Mouse (Mus musculus) heart, embryonic 15.5 days (tissue): ENCODE measurements around the gene Szrd1. TPM values are rescaled to one million over a fixed set of nuclear protein-coding genes. Genes with fewer than 3 reads are reported as not detected.

Experiments used
- ATAC-seq: fragments of 200-750 bp; cut with Nextera tagmentation; replicated peaks from 2 replicates; pipeline ENCODE4 v1.8.0; 2017; ENCODE audit warnings: low read depth, moderate TSS enrichment; ENCODE audit not compliant: insufficient number of reproducible peaks, insufficient read depth, low FRiP score
- H3K27ac ChIP-seq: fragments of 300-500 bp; sonication (generic); 2 replicates; pipeline ENCODE4 v1.5.1; 2015; ENCODE audit warnings: mild to moderate bottlenecking, inconsistent platforms
- H3K27me3 ChIP-seq: fragments of 300-500 bp; sonication (generic); 2 replicates; pipeline ENCODE4 v1.6.1; 2015; ENCODE audit warnings: inconsistent platforms
- H3K36me3 ChIP-seq: fragments of 300-500 bp; sonication (generic); 2 replicates; pipeline ENCODE4 v1.6.1; 2015; ENCODE audit warnings: mild to moderate bottlenecking, inconsistent platforms
- H3K4me1 ChIP-seq: fragments of 300-500 bp; sonication (generic); replicated peaks from 2 replicates; pipeline ENCODE4 v1.6.1; 2015; ENCODE audit warnings: inconsistent platforms
- H3K4me2 ChIP-seq: fragments of 300-500 bp; sonication (generic); 2 replicates; pipeline ENCODE4 v1.6.1; 2015; ENCODE audit warnings: inconsistent platforms, mild to moderate bottlenecking, moderate library complexity
- H3K4me3 ChIP-seq: fragments of 300-500 bp; sonication (generic); 2 replicates; pipeline ENCODE4 v1.5.1; 2015; ENCODE audit warnings: mild to moderate bottlenecking, inconsistent platforms
- H3K9ac ChIP-seq: fragments of 300-500 bp; sonication (generic); 2 replicates; pipeline ENCODE4 v1.6.1; 2015; ENCODE audit warnings: mild to moderate bottlenecking, inconsistent platforms
- H3K9me3 ChIP-seq: fragments of 300-500 bp; sonication (generic); replicated peaks from 2 replicates; pipeline ENCODE4 v1.6.1; 2016; ENCODE audit warnings: inconsistent platforms
- WGBS: fragments of 180-500 bp; shearing (Covaris S2); methylation state at CpG from one replicate; pipeline ENCODE4 v1.1.7; 2015; ENCODE audit warnings: mixed read lengths; 5-methylcytosine and 5-hydroxymethylcytosine counted together
- polyA plus RNA-seq: library from polyadenylated mRNA; unstranded; fragments of >200 nt; fragmentation: Nextera tagmentation; extraction: Ambion mirVana; gene quantifications from 2 replicates; pipeline ENCODE4 v1.2.1, GENCODE M21; 2015

Szrd1 gene
- polyA plus RNA-seq, 1 experiment from 2014 or later = 30.1 TPM

GRCm38 (mm10) chr4:141108196-141108732 is 31.3 kb downstream of the Szrd1 start:
- peak; percentile 41; the same call in 1 of the 2 replicates for ATAC-seq
- Histone ChIP-seq H3K27me3 (no peaks in the 10 kb centered on the region), H3K9ac (no peak overlapping the region), H3K36me3 (peaks cover 14% of the 10 kb centered on the region), H3K27ac (0 out of 2 replicates have a peak overlapping the region, but pooled peaks have one; percentile 24), H3K4me1 (peaks cover 9% of the 10 kb centered on the region; the same call in 1 of the 2 replicates), H3K9me3 (no peaks in the 10 kb centered on the region), H3K4me2 (no peak overlapping the region), H3K4me3 (no peak overlapping the region)
- WGBS = 15% methylated on average over 10 of the region's 10 CpGs

DNA sequence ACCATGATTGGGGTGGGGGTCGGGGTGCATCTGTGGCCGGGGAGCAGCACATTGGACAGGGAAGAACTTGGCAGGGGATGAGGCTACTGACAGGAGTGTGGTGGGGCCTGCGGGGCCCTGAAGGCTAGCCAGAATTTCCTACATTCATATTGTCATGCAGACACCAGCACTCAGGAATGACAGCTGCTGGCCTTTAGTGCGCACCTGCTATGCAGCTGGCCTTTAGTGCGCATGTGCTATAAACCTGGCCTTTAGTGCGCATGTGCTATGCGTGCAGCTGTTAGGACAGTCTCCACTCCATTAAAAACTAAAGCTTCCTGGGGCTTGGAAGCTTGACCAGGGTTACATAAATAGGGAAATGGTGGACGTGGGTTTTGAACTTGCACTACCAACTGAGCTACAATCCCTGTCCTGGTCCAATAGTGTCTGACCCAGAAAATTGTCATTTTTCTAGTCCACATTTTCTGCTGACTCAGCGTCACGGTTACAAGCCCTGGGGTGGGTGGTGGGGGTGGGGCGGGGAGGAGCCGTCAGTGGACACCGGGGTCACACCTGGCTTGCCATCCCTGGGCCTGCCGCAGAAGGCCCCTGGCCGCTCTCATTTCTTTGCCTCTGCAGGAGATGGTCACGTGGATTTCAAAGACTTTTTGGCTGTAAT is 32.9 kb downstream of the Szrd1 start:
- no peaks in the 10 kb centered on the region for H3K27me3 ChIP-seq
- no peaks in the 10 kb centered on the region for H3K9me3 ChIP-seq
- H3K4me1 ChIP-seq = peaks cover 9% of the 10 kb centered on the region; the same call in 1 of the 2 replicates
- no peak overlapping the region for H3K27ac ChIP-seq
- WGBS = 82% methylated on average over 16 of the region's 16 CpGs
- H3K4me2 ChIP-seq = no peak overlapping the region
- no peak for ATAC-seq
- H3K9ac ChIP-seq = no peak overlapping the region
- H3K4me3 ChIP-seq = no peak overlapping the region
- H3K36me3 ChIP-seq = peaks cover under 1% of the 10 kb centered on the region; the same call in 1 of the 2 replicates

DNA sequence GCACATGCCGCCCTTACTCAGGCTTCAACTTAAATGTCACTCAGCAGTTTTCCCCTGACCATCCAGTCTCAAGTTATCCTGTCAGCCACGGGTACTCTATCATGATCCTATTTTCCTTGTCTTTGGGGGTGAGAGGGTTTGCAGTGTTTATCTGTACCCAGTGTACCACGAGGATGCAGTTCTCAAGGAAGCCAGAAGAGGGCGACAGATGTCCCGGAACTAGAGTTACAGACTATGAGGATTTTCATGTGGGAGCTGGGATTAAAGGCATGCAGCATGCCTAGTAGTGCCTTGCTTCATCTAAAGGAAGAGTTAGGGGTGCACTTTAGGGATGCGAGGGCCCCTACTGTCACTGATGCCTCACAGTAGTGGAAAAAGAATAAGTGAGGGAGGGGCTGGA is 37.7 kb downstream of the Szrd1 start:
- no peak overlapping the region for H3K9ac ChIP-seq
- no peak overlapping the region for H3K4me2 ChIP-seq
- WGBS = 62% methylated on average over 6 of the region's 6 CpGs
- ATAC-seq = no peak
- no peaks in the 10 kb centered on the region for H3K36me3 ChIP-seq
- no peak overlapping the region for H3K27ac ChIP-seq
- no peaks in the 10 kb centered on the region for H3K4me1 ChIP-seq
- H3K27me3 ChIP-seq = no peaks in the 10 kb centered on the region
- H3K9me3 ChIP-seq = no peaks in the 10 kb centered on the region
- H3K4me3 ChIP-seq = no peak overlapping the region

- Histone ChIP-seq H3K36me3 (no peaks in the 10 kb centered on the region), H3K4me3 (no peak overlapping the region), H3K4me2 (no peak overlapping the region), H3K4me1 (no peaks in the 10 kb centered on the region), H3K9me3 (no peaks in the 10 kb centered on the region), H3K9ac (no peak overlapping the region), H3K27me3 (no peaks in the 10 kb centered on the region), H3K27ac (no peak overlapping the region)
- ATAC-seq = no peak
- 90% methylated on average over 9 of the region's 9 CpGs for WGBS
These were observed 38.3 kb downstream of the Szrd1 start for GRCm38 (mm10) chr4:141101291-141101690.

GRCm38 (mm10) chr4:141099956-141100355 is 39.6 kb downstream of the Szrd1 start:
- Histone ChIP-seq H3K27me3 (no peaks in the 10 kb centered on the region), H3K4me2 (no peak overlapping the region), H3K9me3 (no peaks in the 10 kb centered on the region), H3K36me3 (no peaks in the 10 kb centered on the region), H3K4me1 (no peaks in the 10 kb centered on the region), H3K27ac (no peak overlapping the region), H3K9ac (no peak overlapping the region), H3K4me3 (no peak overlapping the region)
- 71% methylated on average over 5 of the region's 5 CpGs for WGBS
- ATAC-seq = no peak

- no peaks in the 10 kb centered on the region for H3K27me3 ChIP-seq
- no peaks in the 10 kb centered on the region for H3K9me3 ChIP-seq
- no peak overlapping the region for H3K9ac ChIP-seq
- H3K36me3 ChIP-seq = no peaks in the 10 kb centered on the region
- H3K4me1 ChIP-seq = no peaks in the 10 kb centered on the region
- no peak overlapping the region for H3K27ac ChIP-seq
- H3K4me2 ChIP-seq = no peak overlapping the region
- no peak overlapping the region for H3K4me3 ChIP-seq
- 51% methylated on average over 4 of the region's 4 CpGs for WGBS
- no peak for ATAC-seq
These were observed 40.6 kb downstream of the Szrd1 start for GRCm38 (mm10) chr4:141098935-141099334.

GRCm38 (mm10) chr4:141096710-141097109 is 42.9 kb downstream of the Szrd1 start:
- Histone ChIP-seq H3K27ac (no peak overlapping the region), H3K27me3 (no peaks in the 10 kb centered on the region), H3K9ac (no peak overlapping the region), H3K4me2 (no peak overlapping the region), H3K4me1 (no peaks in the 10 kb centered on the region), H3K9me3 (no peaks in the 10 kb centered on the region), H3K36me3 (no peaks in the 10 kb centered on the region), H3K4me3 (no peak overlapping the region)
- 27% methylated on average over 9 of the region's 9 CpGs for WGBS
- no peak for ATAC-seq

- Histone ChIP-seq H3K27me3 (no peaks in the 10 kb centered on the region), H3K4me2 (no peak overlapping the region), H3K4me1 (no peaks in the 10 kb centered on the region), H3K27ac (no peak overlapping the region), H3K36me3 (no peaks in the 10 kb centered on the region), H3K9ac (no peak overlapping the region), H3K4me3 (no peak overlapping the region), H3K9me3 (no peaks in the 10 kb centered on the region)
- ATAC-seq = no peak
- 80% methylated on average over 10 of the region's 10 CpGs for WGBS
These were observed 44.6 kb downstream of the Szrd1 start for GRCm38 (mm10) chr4:141095016-141095415.

GRCm38 (mm10) chr4:141088714-141089113 is 50.9 kb downstream of the Szrd1 start:
- 64% methylated on average over 9 of the region's 9 CpGs for WGBS
- Histone ChIP-seq H3K4me3 (no peak overlapping the region), H3K4me2 (no peak overlapping the region), H3K9me3 (no peaks in the 10 kb centered on the region), H3K36me3 (no peaks in the 10 kb centered on the region), H3K9ac (no peak overlapping the region), H3K27me3 (no peaks in the 10 kb centered on the region), H3K27ac (no peak overlapping the region), H3K4me1 (no peaks in the 10 kb centered on the region; the same call in 1 of the 2 replicates)
- ATAC-seq = no peak

GRCm38 (mm10) chr4:141088033-141088432 is 51.5 kb downstream of the Szrd1 start, which contains the start of gene Spata21:
Gene Spata21 (plus strand): TSS chr4:141088333.
- WGBS = 71% methylated on average over 6 of the region's 6 CpGs
- Histone ChIP-seq H3K9ac (no peak within 1 kb of the TSS), H3K36me3 (no peaks in the 10 kb centered on the region), H3K4me3 (no peak within 1 kb of the TSS), H3K9me3 (no peaks in the 10 kb centered on the region), H3K4me2 (no peak within 1 kb of the TSS), H3K27ac (no peak within 1 kb of the TSS), H3K27me3 (no peaks in the 10 kb centered on the region), H3K4me1 (no peaks in the 10 kb centered on the region; the same call in 1 of the 2 replicates)
- no peak for ATAC-seq

DNA sequence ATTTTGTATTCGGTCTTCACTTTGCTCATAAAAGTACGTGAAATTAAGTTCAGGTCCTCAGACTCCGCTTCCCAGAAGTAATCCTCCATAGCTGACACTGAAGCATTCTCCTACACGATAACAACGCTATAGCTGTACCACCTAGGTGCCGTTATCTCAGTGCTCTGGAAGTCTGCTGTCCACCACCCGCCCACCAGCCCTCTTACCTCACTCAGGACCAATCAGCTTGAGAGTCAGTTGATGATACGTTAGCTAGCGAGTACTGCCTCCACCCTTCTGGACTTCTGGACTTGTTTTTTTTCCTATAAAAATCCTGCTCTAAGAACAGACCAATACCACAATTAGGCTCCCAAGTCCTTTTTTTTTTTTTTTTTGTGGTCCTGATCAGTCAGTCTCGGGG is 52.7 kb downstream of the Szrd1 start:
- H3K36me3 ChIP-seq = no peaks in the 10 kb centered on the region
- no peak overlapping the region for H3K4me3 ChIP-seq
- H3K4me2 ChIP-seq = no peak overlapping the region
- H3K27ac ChIP-seq = no peak overlapping the region
- no peaks in the 10 kb centered on the region for H3K27me3 ChIP-seq
- H3K9me3 ChIP-seq = no peaks in the 10 kb centered on the region
- H3K9ac ChIP-seq = no peak overlapping the region
- no peak for ATAC-seq
- 49% methylated on average over 10 of the region's 10 CpGs for WGBS
- no peaks in the 10 kb centered on the region; the same call in 1 of the 2 replicates for H3K4me1 ChIP-seq
